Mouse (Mus musculus) ovary, adult 10 weeks (tissue): Measurements from ENCODE around the gene Hoxa4. TPM values are rescaled to one million over a fixed set of nuclear protein-coding genes. Genes with fewer than 3 reads are reported as not detected.

ENCODE experiments used
- polyA plus RNA-seq: library from polyadenylated mRNA; stranded (reverse); fragments of 350-450 nt; fragmentation: Illumina TruSeq; extraction: RNeasy Lipid Tissue Mini Kit (QIAGEN cat#74804); gene quantifications from one replicate; pipeline ENCODE4 v1.2.3, GENCODE M21; 2014

Gene Hoxa4
- polyA plus RNA-seq = 1.1 TPM

GRCm38 (mm10) chr6:52190906-52191810 lies at the start of gene Hoxa4:
TSS of gene Hoxa4 (minus strand) at chr6:52191753.

DNA sequence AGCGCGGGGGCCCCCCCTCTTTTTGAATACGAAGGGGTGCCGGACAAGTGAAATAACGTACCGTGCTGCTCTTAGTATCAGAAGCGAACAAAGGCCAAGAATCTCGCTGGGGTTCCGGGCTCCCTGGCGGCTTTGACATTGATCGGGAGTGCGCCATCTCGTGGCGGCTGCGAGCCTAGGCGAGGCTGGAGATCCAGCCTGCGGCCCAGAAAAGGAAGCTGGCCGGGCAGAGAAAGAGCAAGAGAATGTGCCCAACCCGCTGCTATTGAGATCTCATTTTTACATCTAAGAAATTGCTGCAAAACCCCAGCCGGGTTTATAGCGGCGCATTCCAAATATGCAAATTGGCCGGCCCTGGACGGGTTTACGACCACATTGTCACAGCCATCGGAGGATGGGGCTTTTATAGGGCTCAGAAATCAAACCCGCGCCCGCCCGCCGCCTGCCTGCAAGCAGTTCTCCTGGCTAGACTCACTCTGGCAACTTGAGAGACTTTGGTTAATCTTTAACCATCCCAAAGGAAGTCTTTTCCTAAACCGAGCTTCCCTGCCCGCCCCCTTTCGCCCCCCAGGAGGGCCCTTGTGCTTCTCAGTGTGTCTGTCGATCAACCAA lies 48.9 kb upstream of the Hoxa4 start, which contains the start of gene Hoxa10:
TSS of gene Hoxa10 (minus strand) at position 466 of the 612 bp plus-strand sequence.

GRCm38 (mm10) chr6:52230516-52231165 lies 39.1 kb upstream of the Hoxa4 start, which contains the start of gene Hoxa9:
TSS of gene Hoxa9 (minus strand) at chr6:52231089.

GRCm38 (mm10) chr6:52221337-52221992 lies 29.9 kb upstream of the Hoxa4 start, which contains the start of gene Hoxa7:
TSS of gene Hoxa7 (minus strand) at chr6:52221854.

DNA sequence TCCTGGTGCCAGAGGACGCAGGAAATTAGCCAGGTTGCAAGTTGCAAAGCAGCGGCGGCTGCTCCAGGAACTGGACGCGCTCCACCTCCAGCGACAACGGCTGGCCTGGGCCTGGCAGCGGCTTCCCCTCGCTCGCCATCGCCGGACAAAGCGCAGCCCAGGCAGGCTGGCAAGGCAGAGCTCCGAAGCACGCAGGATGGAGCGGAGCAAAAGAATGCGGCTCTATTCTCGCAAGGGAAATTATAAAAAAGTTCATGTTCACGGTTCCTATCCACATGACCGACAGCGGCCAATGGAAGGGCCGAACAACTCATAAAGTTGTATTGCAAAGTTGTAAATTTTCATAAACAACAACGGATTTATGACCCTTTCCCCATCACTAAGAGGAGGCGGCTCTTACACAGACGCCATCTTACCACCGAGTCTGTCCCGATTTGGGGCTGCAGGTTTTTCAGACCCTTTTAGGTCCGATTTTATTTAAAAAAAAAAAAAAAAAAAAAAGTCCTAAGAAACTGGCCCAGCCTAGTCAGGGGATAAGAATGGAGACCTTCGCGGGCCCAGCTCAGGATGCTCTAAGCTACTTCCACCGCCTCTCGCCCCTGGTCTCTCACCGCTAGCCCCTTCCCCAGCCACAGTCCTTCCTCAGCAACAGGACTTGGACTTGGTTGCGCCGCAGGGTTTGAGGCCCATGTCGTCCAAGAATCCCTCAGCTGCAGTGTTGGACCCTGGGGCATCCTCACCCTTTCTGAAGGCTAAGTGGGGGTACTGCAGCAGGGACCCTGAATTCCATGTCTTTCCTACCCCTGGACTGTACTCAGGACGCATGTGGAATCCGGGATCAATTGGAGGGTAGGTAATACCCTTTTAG lies 21.8 kb upstream of the Hoxa4 start, which contains the start of the genes Hoxa3 and Gm28308:
TSS of gene Hoxa3 (minus strand) at position 218 of the 868 bp plus-strand sequence.
TSS of gene Gm28308 (minus strand) at position 221 of the 868 bp plus-strand sequence.

DNA sequence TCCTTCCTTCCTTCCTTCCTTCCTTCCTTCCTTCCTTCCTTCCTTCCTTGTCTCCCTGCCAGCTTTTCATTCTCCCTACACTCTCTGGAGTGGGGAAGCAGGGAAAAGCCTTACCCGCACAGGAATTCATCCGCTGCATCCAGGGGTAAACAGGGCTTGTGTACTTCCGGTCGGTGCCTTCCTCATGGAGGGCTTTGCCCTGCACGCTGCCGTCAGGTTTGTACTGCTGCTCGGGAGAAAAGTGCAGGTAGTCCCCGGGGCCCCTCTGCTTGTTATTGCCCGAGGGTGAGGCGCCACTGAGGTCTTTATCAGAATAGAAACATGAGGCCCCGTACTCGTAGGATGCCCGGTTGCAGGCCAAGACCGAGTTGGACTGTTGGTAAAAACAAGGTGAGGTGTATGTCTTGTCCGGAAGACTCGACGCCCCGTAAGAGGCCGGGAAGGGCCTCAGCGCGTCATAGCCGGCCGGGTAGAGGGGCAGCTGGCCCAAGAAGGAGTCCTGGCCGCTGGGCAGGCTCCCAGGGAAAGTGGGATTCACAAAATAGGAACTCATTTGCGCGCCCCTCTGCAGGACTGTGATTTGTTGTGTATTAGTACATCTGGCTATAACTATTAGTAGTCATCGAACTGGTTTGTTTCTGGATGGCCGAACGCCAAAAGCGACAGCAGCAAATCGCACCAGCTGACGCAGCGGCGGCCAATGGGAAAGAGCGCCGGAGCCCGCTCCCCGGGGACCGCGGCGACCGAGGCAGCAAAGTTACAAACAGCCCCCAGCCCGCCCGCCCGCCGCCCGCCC lies 16.7 kb upstream of the Hoxa4 start, which contains the start of gene Hoxa6:
TSS of gene Hoxa6 (minus strand) at position 651 of the 796 bp plus-strand sequence.

DNA sequence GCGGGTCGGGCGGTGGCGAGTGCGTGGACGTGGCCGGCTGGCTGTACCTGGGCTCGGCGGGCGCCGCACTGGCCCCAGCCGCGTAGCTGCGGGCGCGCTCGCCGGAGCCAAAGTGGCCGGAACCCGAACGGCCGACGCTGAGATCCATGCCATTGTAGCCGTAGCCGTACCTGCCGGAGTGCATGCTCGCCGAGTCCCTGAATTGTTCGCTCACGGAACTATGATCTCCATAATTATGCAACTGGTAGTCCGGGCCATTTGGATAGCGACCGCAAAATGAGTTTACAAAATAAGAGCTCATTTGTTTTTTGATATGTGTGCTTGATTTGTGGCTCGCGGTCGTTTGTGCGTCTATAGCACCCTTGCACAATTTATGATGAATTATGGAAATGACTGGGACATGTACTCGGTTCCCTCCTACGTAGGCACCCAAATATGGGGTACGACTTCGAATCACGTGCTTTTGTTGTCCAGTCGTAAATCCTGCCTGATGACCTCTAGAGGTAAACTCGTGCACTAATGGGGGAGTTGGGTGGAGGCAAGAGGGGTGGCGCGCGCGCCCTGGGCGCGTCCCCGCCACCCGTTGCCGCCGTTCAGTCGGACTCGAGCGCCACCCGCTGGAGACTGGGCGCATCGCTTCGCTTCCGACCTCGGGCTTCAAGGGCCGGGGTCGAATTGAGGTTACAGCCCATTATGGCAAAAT lies 12.6 kb upstream of the Hoxa4 start, which contains the start of gene Hoxa5:
TSS of gene Hoxa5 (minus strand) at position 538 of the 703 bp plus-strand sequence.

DNA sequence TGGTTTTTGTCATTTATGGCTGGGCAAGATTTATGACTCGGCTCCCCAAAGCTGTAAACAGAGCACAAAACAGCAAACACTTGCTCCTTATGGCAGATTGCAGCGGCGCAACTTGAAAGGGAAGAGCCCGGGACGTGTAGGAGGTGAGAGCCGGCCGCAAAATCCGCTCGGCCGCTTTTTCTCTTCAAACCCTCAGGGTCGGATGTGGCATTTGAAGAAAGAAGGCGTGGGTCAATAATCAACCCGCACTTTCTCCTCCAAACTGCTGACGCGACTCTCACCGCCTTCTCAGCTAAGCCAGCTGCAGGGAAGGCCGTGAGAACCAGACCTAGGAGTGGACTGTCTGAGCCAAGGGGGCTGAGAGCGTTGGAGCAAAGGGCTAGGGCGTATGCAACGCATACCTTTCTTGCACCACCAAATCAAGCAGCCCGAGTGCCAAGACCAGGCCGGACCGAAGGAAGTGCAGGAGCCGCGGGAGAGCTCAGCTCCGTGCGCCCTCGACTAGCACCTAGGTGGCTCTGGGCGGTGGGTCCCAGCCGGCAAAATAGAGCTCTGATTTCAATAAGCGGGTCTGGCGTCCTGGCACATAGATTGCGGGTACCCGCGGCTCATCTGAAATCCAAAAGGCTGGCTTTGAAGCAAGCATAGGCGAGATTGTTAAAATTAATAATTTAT lies 14.4 kb downstream of the Hoxa4 start, which contains the start of gene 5730596B20Rik:
TSS of gene 5730596B20Rik (plus strand) at position 438 of the 675 bp plus-strand sequence.

GRCm38 (mm10) chr6:52164626-52165440 lies 26.7 kb downstream of the Hoxa4 start, which contains the start of gene Hoxa2:
TSS of gene Hoxa2 (minus strand) at chr6:52164831.

DNA sequence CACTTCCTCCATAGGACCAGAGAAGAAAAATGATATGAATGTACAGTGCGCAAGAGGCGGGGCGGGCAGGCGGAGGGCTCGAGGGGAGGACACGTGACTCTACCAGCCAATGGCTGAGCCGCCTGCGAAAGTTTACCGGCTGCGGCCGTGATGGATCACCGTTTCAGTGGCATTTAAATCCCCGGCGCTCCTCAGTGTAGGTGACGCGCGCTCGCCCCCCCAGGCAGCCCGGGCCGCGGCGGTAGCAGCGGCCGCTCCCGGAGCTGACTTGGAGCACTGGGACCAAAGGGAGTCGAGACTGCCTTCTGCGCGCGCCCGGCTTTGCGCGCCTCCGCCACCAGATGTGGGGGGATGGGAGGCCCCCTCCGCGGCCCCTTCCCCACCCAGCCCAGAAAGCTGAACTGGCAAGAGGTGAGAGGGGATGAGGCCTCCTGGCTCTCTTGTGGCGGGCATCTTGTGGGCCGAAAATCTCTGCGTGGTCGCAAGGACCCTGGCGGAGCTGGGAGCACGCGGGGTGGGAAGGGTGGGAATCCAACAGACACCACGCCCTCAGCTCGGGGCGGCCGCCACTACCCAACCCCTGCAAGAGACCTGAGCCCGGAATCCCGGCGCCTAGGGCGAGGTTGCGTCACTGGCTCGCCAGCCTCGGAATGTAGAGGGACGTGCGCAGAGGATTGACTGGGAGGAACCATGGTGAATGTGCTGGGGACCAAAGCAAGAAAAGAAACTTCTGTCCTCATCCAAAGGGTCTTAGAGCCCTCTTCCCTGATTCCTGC lies 33.1 kb downstream of the Hoxa4 start, which contains the start of gene Hoxa1:
TSS of gene Hoxa1 (minus strand) at position 42 of the 776 bp plus-strand sequence.

Other genes with a start within 250 kb of the Hoxa4 start
- 43.6 TPM for gene Skap2, start 179.2 kb downstream of the Hoxa4 start, polyA plus RNA-seq
- 0.37 TPM for gene Hoxa1, start 33.4 kb downstream of the Hoxa4 start, polyA plus RNA-seq
- 1.5 TPM for gene Hoxa2, start 26.9 kb downstream of the Hoxa4 start, polyA plus RNA-seq
- not detected for gene 5730596B20Rik, start 14.3 kb downstream of the Hoxa4 start, polyA plus RNA-seq
- 7.3 TPM for gene Hoxa5, start 12.8 kb upstream of the Hoxa4 start, polyA plus RNA-seq
- gene Hoxa6, start 17.0 kb upstream of the Hoxa4 start, polyA plus RNA-seq = not detected
- 7.4 TPM for gene Hoxa3, start 21.6 kb upstream of the Hoxa4 start, polyA plus RNA-seq
- not detected for gene Gm28308, start 21.6 kb upstream of the Hoxa4 start, polyA plus RNA-seq
- gene Hoxa7, start 30.1 kb upstream of the Hoxa4 start, polyA plus RNA-seq = 6.8 TPM
- 3.3 TPM for gene Hoxa9, start 39.3 kb upstream of the Hoxa4 start, polyA plus RNA-seq
- gene Hoxa10, start 49.1 kb upstream of the Hoxa4 start, polyA plus RNA-seq = 3.1 TPM
- 0.34 TPM for gene Hoxa11, start 54.1 kb upstream of the Hoxa4 start, polyA plus RNA-seq
- 0.37 TPM for gene Hoxa13, start 69.1 kb upstream of the Hoxa4 start, polyA plus RNA-seq
- 0.14 TPM for gene Evx1, start 121.7 kb upstream of the Hoxa4 start, polyA plus RNA-seq